Mouse (Mus musculus) kidney, postnatal 10 days (tissue): ENCODE results near the gene Gchfr.

Experiments used
- DNase-seq: peaks from one replicate; pipeline ENCODE4 v3.0.0; 2021; ENCODE audit warnings: mixed read lengths

The Gchfr gene

GRCm38 (mm10) chr2:119173991-119174651, 6.5 kb downstream of the Gchfr start, which contains the start of gene Gm14137:
Gene Gm14137 (plus strand): TSS chr2:119174509.
- DNase-seq: no peak

GRCm38 (mm10) chr2:119174866-119175265, 7.3 kb downstream of the Gchfr start:
- DNase-seq: peak; percentile 31

GRCm38 (mm10) chr2:119175614-119176013, 8.0 kb downstream of the Gchfr start:
- peak; percentile 53 for DNase-seq

GRCm38 (mm10) chr2:119176761-119177160, 9.2 kb downstream of the Gchfr start:
- DNase-seq: no peak

- no peak for DNase-seq
These were observed 9.9 kb downstream of the Gchfr start for GRCm38 (mm10) chr2:119177384-119177939.

- no peak for DNase-seq
These were observed 15.3 kb downstream of the Gchfr start for GRCm38 (mm10) chr2:119182914-119183313.

- DNase-seq: peak; percentile 90
These were observed 21.6 kb downstream of the Gchfr start for GRCm38 (mm10) chr2:119189029-119189710.

GRCm38 (mm10) chr2:119190969-119191368, 23.4 kb downstream of the Gchfr start:
- no peak for DNase-seq

- DNase-seq: no peak
These were observed 26.6 kb downstream of the Gchfr start for GRCm38 (mm10) chr2:119194140-119194539.

GRCm38 (mm10) chr2:119196316-119197108, 28.9 kb downstream of the Gchfr start:
- DNase-seq: no peak

- no peak for DNase-seq
These were observed 29.9 kb downstream of the Gchfr start for GRCm38 (mm10) chr2:119197493-119197892.

GRCm38 (mm10) chr2:119198049-119198448, 30.5 kb downstream of the Gchfr start:
- DNase-seq: no peak

GRCm38 (mm10) chr2:119198934-119199333, 31.4 kb downstream of the Gchfr start:
- DNase-seq: no peak

- DNase-seq: peak; percentile 77
These were observed 35.4 kb downstream of the Gchfr start for GRCm38 (mm10) chr2:119202914-119203453.

- DNase-seq: no peak
These were observed 36.4 kb downstream of the Gchfr start for GRCm38 (mm10) chr2:119203871-119204460.

- DNase-seq: no peak
These were observed 40.4 kb downstream of the Gchfr start for GRCm38 (mm10) chr2:119207961-119208343.

GRCm38 (mm10) chr2:119208344-119209175, 41.0 kb downstream of the Gchfr start, which contains the start of the genes Zfyve19 and Dnajc17:
Gene Zfyve19 (plus strand): TSS chr2:119208617.
Gene Dnajc17 (minus strand): TSS chr2:119208795.
- peak; percentile 97 for DNase-seq

GRCm38 (mm10) chr2:119209176-119209507, 41.6 kb downstream of the Gchfr start:
- DNase-seq: no peak
